In genomic region chr4:47023949-47024348, GRCm38 (mm10) we compare ENCODE assay signal across 28 mouse cellular contexts. TPM values are rescaled to one million over a fixed set of nuclear protein-coding genes. Genes with fewer than 3 reads are reported as not detected.
DNase-seq lines count a peak whose midpoint lies in the region; ATAC-seq and TF ChIP-seq lines count a peak whose summit lies in the region.
"Had no signal": no experiment of that assay in that cellular context is flagged by ENCODE, and none has a peak within 500 bp of the region (broad histone marks: within the 10 kb centered on the region; RNA-seq: fewer than 3 reads in every experiment).

No protein-coding gene starts in this region.

- no peak overlapping the region for H3K27ac ChIP-seq in layer of hippocampus, adult 2 months
- H3K27ac ChIP-seq: embryonic facial prominence, embryonic 12.5 days; embryonic facial prominence, embryonic 15.5 days; heart, embryonic 15.5 days; hindbrain, embryonic 10.5 days; hindbrain, embryonic 13.5 days had no signal

- H3K4me3 ChIP-seq in layer of hippocampus, adult 2 months = no peak overlapping the region
- H3K4me3 ChIP-seq: embryonic facial prominence, embryonic 12.5 days; embryonic facial prominence, embryonic 15.5 days; heart, embryonic 12.5 days; heart, embryonic 15.5 days; hindbrain, embryonic 10.5 days; hindbrain, embryonic 13.5 days had no signal

- TF ChIP-seq CTCF in layer of hippocampus, adult 2 months (conservative IDR thresholded peaks at IDR 0.05) = peak; percentile 47

- ATAC-seq in frontal cortex, adult (ENCODE audit: low TSS enrichment) = peak; percentile 38; the same call in 1 of the 2 replicates
- ATAC-seq: forebrain, embryonic 14.5 days; intestine, postnatal 0 days had no signal

- intact Hi-C loops in left cerebral cortex, postnatal 10 days (cut with DNase I) = no loop called here

- DNase-seq in frontal cortex, postnatal 25 days (ENCODE audit: low spot score in 2 of 2) = no peak
- no peak for DNase-seq in layer of hippocampus, adult 2 months (ENCODE audit: low spot score in 2 of 2)
- no peak for DNase-seq in layer of hippocampus, postnatal 25 days (ENCODE audit: extremely low spot score in 1 of 2, low spot score in 1 of 2)
- peak; percentile 25 for DNase-seq in brain, adult 2 months (ENCODE audit: low read depth, low spot score)
- no peak for DNase-seq in left cerebral cortex, postnatal 10 days (ENCODE audit: extremely low spot score in 1 of 2, low spot score in 2 of 2)
- DNase-seq: adrenal gland, adult 2 months; adrenal gland, postnatal 25 days; B cell, adult 2 months; cerebellum, adult 11 months; cerebellum, adult 2 months; cerebellum, adult 9-11 months; cerebellum, postnatal 25 days; gastrocnemius, postnatal 10 days; heart, adult 11 months; heart, postnatal 10 days; heart, postnatal 36 days; kidney, adult 2 months had no signal

RNA-seq across cellular contexts. Expression of gene Gabbr2, which starts 32.3 kb away (rescaled TPM):
- total RNA-seq in layer of hippocampus, adult 2 months (2021) = 100 to 1,000 TPM; 203 to 223 TPM
- 100 to 1,000 TPM; 200 to 208 TPM for total RNA-seq in layer of hippocampus, postnatal 25 days (2021)
- 100 to 1,000 TPM; 242 to 264 TPM for total RNA-seq in left cerebral cortex, postnatal 10 days (2021)
- total RNA-seq: CH12.LX; heart, postnatal 36 days; MEL had no signal

RNA-seq across cellular contexts. Expression of gene Anks6, which starts 33.3 kb away (rescaled TPM):
- 10 to 100 TPM; 21.7 to 25.9 TPM for total RNA-seq in layer of hippocampus, adult 2 months (2021)
- total RNA-seq in layer of hippocampus, postnatal 25 days (2021) = 10 to 100 TPM; 18.8 to 23.5 TPM
- 10 to 100 TPM; 16.8 to 19.2 TPM for total RNA-seq in left cerebral cortex, postnatal 10 days (2021)
- total RNA-seq: CH12.LX, MEL had no signal
